Mouse (Mus musculus): ENCODE measurements around the gene Gm20765.

- no peak for TF ChIP-seq CTCF (IDR thresholded peaks at IDR 0.05; ENCODE audit: borderline replicate concordance, insufficient read depth, low read depth, low read length)
- no peak for TF ChIP-seq POLR2A (IDR thresholded peaks at IDR 0.05; ENCODE audit: borderline replicate concordance, insufficient read depth, low read length)
Measured at GRCm38 (mm10) chr10:104210268-104210990, 25.1 kb downstream of the Gm20765 start.
